Mouse (Mus musculus) T-helper 17 cell (primary cell): ENCODE data around the gene Cited2.

ENCODE experiments used
- in situ Hi-C, 2 experiments: fragments of 300-600 bp; cut with MboI, MseI; formaldehyde crosslinking; loops; 1 replicate in 1 of 2; 2 replicates in 1 of 2; pipeline ENCODE4 v1.15.1; 2025; ENCODE audit warnings: high pct_unique_total_duplicates in 2 of 2

Gene Cited2

GRCm38 (mm10) chr10:17722653-17723410 lies at the start of gene Cited2:
Gene Cited2, plus strand, starts transcription at chr10:17723218.
- in situ Hi-C loops = loop anchor here (5.0 kb wide), 3 partner anchors 49 to 1226 kb away; no protein-coding TSS in a partner anchor

- in situ Hi-C loops = no loop called here
These were observed 48.6 kb upstream of the Cited2 start for GRCm38 (mm10) chr10:17674454-17674853.

- in situ Hi-C loops = no loop called here
These were observed 48.1 kb upstream of the Cited2 start for GRCm38 (mm10) chr10:17674869-17675268.

DNA sequence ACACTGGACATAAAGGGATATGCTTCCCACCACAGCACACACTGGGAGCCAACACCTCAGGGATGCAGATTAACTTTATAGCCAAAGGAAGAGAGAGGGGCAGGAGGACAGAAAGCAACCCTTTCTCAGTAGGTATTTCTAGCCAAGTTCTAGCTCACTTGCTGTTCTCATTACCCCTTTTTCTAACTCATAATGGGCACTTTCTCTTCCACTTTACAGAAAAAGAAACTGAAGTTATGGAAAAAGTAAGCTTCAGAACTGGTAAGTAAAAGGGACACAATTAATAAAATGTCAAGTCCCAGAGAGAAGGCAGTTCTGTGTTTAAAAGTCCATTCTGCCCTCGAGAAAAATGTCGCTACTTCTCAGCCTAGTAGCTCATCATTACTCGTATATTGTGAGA lies 46.6 kb upstream of the Cited2 start:
- in situ Hi-C loops = no loop called here

DNA sequence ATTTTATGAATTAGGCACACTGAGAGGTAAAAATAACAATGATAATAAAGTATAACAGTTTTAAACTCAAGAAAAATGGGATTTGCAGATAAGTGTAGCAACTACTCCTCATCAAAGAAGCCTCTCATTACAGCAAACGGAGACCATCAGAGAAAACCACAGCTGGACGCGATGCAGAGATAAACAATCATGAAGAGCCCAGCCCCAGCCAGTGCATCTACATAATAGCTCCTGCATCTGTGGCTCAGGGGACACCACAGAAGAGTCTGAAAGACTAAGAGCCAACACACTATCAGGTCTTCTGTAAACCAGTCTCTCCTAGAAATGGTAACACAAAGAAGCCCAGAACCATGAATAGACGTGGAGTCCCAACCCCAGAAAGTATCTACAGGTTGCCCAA lies 45.7 kb upstream of the Cited2 start:
- in situ Hi-C loops = no loop called here

- in situ Hi-C loops = no loop called here
These were observed 42.3 kb upstream of the Cited2 start for GRCm38 (mm10) chr10:17680432-17681382.

- in situ Hi-C loops = no loop called here
These were observed 41.6 kb upstream of the Cited2 start for GRCm38 (mm10) chr10:17681386-17681785.

DNA sequence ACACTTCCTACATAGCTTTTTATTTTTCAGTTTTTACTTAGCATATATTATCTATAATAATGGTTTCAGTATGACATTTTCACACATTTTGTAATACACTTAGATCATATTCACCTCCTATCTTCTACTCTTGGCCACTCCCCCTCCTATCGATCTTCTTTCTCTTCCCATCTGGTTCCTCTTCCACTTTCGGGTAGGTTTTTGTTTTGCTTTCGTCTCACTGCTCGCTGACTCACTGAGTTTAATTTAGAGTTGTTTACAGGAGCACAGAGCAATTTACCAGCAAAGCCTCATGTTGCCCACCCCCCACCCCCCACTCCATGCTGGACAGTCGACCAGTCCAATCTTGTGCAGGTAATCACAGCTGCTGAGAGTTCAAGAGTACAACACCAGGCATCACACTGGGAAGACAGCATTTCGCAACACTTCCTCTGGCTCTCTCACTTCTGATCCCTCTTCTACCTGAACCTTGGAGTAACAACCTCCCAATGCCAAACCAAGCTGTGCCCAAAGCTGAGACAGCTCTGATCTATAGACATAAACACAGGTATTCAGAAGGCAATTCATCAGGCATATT lies 39.1 kb upstream of the Cited2 start:
- in situ Hi-C loops = no loop called here

- in situ Hi-C loops = no loop called here
These were observed 33.2 kb upstream of the Cited2 start for GRCm38 (mm10) chr10:17689806-17690205.

GRCm38 (mm10) chr10:17691709-17692108 lies 31.3 kb upstream of the Cited2 start:
- in situ Hi-C loops = no loop called here

DNA sequence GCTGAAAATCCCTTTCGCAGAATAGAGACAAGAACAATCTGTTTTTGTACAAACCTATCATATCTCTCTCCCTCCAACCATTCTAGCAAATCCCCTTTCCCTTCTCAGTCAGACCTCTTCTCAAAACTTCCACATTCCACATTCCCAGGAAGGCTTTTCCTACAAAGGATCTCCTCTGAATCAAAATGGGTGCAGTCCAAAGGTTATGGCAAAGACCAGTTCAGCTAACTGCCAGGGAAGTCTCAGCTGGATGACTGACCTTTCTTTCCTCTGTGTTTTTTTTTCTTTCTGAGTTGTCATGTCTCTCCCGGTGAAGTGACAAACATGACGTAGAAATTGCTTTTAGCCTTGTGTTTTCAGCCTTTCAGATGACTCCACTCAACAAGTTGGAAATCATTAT lies 27.2 kb upstream of the Cited2 start:
- in situ Hi-C loops = no loop called here

- in situ Hi-C loops = no loop called here
These were observed 25.4 kb upstream of the Cited2 start for GRCm38 (mm10) chr10:17697376-17698265.

DNA sequence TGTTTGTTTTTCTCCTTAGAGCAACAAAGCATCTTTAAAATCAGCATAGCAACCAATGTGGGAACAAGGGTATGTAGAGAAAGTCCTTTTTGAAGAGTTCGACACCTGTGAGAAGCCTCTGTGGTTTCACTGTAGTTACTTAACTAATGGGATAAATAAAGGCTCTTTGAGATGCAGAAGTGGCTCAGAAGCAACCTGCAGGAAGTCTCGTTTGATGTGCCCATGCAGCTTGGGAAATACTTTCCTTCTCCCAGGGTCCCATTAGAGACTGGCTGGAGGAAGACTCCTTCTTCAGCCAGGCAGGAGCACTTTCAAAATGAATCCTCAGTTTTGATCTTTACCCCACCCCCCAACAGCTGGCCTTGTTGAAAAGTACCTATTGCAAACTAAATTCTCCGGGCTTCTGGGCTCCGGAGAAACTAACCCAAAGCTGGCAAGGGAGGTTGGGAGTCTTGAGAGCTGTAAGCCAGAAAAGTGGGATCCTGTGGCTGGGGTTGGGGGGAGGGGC lies 17.5 kb upstream of the Cited2 start:
- in situ Hi-C loops = no loop called here

GRCm38 (mm10) chr10:17710753-17711152 lies 12.3 kb upstream of the Cited2 start:
- in situ Hi-C loops = loop anchor here in 1 of 2 experiments (10.0 kb wide), 1 partner anchor 156 kb away; no protein-coding TSS in a partner anchor

DNA sequence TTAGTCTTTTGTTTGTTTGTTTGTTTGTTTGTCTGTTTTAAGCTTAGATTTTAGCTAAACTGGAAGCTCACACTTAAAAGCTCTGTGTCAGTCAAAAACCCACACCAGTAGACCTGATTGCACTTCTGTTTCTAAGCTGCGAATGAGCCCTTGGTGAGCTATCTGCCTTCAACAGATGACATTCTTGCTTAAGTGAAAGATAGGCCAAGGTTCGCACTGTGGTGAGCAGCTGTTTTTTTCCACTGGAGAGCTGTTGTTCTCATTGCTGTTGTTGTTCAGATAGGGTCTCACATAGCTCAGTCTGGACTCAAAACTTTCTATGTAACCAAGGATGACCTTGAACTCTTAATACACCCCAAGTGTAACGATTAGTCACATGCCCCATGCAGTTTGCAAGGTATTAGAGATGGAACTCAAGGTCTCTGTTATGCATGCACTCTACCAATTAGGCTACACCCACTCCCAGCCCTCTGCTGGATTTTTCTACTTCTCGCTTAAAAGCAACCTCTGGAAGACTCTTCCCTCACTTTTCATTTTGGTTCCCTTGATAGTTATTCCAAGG lies 3.9 kb upstream of the Cited2 start:
- in situ Hi-C loops = loop anchor here in 1 of 2 experiments (10.0 kb wide), 1 partner anchor 164 kb away; no protein-coding TSS in a partner anchor

DNA sequence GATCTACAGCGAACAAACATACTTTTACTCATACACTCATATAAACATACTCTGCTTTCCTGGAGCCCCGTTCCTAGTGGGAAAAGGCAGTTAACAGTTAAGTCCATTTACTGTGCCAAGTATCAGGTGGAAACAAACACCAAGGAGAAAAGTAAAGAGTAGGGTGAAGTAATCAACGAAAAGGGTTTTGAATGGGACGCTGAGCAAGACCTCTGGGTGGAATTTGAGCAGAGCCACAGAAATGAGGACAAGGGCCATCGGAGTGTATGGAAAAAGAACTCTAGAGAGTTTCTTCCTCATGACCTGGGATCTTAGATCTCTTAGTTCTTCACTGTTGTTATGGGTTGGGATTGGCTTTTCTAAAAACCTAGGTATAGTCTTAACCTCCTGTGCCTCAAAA lies 3.4 kb upstream of the Cited2 start:
- in situ Hi-C loops = loop anchor here (5.0 to 10.0 kb wide), 4 partner anchors 53 to 1222 kb away; no protein-coding TSS in a partner anchor

GRCm38 (mm10) chr10:17720891-17721601 lies 2.0 kb upstream of the Cited2 start:
- in situ Hi-C loops = loop anchor here (5.0 kb wide), 3 partner anchors 51 to 1224 kb away; no protein-coding TSS in a partner anchor

GRCm38 (mm10) chr10:17721602-17722121 lies 1.4 kb upstream of the Cited2 start:
- in situ Hi-C loops = loop anchor here (5.0 kb wide), 3 partner anchors 51 to 1224 kb away; no protein-coding TSS in a partner anchor

- in situ Hi-C loops = loop anchor here (5.0 kb wide), 3 partner anchors 50 to 1225 kb away; no protein-coding TSS in a partner anchor
These were observed 860 bp upstream of the Cited2 start for GRCm38 (mm10) chr10:17722158-17722557.
